Mouse (Mus musculus) hindbrain, embryonic 16.5 days (tissue): Measurements from ENCODE around the gene Rps6. TPM values are rescaled to one million over a fixed set of nuclear protein-coding genes. Genes with fewer than 3 reads are reported as not detected.

Experiments used
- ATAC-seq: fragments of 200-750 bp; cut with Nextera tagmentation; 2 replicates; pipeline ENCODE4 v1.8.0; 2017; ENCODE audit warnings: moderate TSS enrichment, moderate library complexity
- H3K27ac ChIP-seq: fragments of 300-500 bp; sonication (generic); 2 replicates; pipeline ENCODE4 v1.5.1; 2014; ENCODE audit warnings: low read depth, mild to moderate bottlenecking, control low read depth, low read length, moderate library complexity
- H3K27me3 ChIP-seq: fragments of 300-500 bp; sonication (generic); replicated peaks from 2 replicates; pipeline ENCODE4 v1.6.1; 2014; ENCODE audit warnings: low read length; ENCODE audit not compliant: control insufficient read depth, insufficient read depth
- H3K36me3 ChIP-seq: fragments of 300-500 bp; sonication (generic); 2 replicates; pipeline ENCODE4 v1.6.1; 2014; ENCODE audit warnings: mild to moderate bottlenecking, low read length, moderate library complexity, mixed read lengths; ENCODE audit not compliant: control insufficient read depth, insufficient read depth
- H3K4me1 ChIP-seq: fragments of 300-500 bp; sonication (generic); 2 replicates; pipeline ENCODE4 v1.6.1; 2014; ENCODE audit warnings: low read depth, low read length; ENCODE audit not compliant: control insufficient read depth, insufficient read depth
- H3K4me2 ChIP-seq: fragments of 300-500 bp; sonication (generic); 2 replicates; pipeline ENCODE4 v1.6.1; 2014; ENCODE audit warnings: mild to moderate bottlenecking, low read length, control low read depth, moderate library complexity
- H3K4me3 ChIP-seq: fragments of 300-500 bp; sonication (generic); 2 replicates; pipeline ENCODE4 v1.5.1; 2014; ENCODE audit warnings: mild to moderate bottlenecking, low read length, control low read depth, moderate library complexity
- H3K9ac ChIP-seq: fragments of 300-500 bp; sonication (generic); 2 replicates; pipeline ENCODE4 v1.6.1; 2014; ENCODE audit warnings: low read depth, mild to moderate bottlenecking, control low read depth, low read length, moderate library complexity
- H3K9me3 ChIP-seq: fragments of 300-500 bp; sonication (generic); 2 replicates; pipeline ENCODE4 v1.6.1; 2014; ENCODE audit warnings: mild to moderate bottlenecking, low read length, moderate library complexity; ENCODE audit not compliant: control insufficient read depth
- WGBS: fragments of 180-500 bp; shearing (Covaris S2); extraction: QIAGEN DNeasy Blood & Tissue Kit; methylation state at CpG from one replicate; pipeline ENCODE4 v1.1.7; 2014; 5-methylcytosine and 5-hydroxymethylcytosine counted together
- polyA plus RNA-seq: library from polyadenylated mRNA; unstranded; fragments of >200 nt; fragmentation: Nextera tagmentation; extraction: Ambion mirVana; gene quantifications from 2 replicates; pipeline ENCODE4 v1.2.1, GENCODE M21; 2015

Gene Rps6
- 300 and 377 TPM in 2 replicates for polyA plus RNA-seq

DNA sequence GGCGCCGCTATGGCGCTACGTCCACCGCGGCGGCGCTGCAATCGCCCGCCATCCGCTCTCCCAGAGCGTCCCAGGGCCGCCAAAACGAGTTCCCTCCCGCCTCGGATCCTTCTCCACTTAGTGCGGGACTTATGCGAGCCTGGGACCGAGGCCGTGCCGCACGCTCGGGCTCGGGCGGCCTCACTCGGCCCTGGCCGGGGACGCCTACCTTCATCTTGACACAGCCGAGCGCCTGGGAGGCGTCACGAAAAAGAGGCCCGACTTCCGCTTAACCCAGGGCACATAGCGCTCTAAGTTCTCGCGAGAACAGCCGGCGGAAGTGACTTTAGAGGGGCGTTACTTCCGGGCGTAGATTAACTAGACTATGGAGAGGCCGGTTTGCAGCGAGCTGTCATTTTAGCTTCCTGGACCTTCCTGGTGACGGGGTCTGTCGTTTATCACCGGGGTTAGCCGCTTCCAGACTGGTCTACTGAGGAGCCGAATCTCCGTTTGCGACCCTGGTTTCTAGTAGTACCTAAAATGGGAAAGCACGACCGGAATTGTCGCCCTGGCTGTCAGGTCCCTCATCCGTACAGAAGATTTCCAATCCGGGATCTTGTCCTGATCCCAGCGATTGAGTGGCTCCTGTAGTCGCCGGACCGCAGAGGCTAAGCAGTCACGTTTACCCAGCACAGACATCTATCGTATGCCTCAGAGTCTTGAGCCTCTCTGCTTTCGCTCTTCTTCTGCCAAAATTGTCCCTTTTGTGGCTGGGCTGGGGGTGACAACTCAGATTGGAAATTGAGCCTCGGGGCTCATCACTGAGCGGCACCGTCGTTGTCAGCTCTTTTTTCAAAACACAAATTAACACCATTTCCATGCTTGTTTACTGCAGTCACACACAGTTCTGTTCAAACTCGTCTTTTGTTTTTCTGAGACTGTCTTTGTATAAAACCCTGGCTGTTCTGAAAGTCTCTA is at the start of gene Rps6:
Gene Rps6 (minus strand): TSS at position 300 of the 957 bp plus-strand sequence.
- Histone ChIP-seq H3K27me3 (no peaks in the 10 kb centered on the region), H3K4me2 (peak within 1 kb of the TSS; percentile 86), H3K4me1 (peaks cover 15% of the 10 kb centered on the region; the same call in 1 of the 2 replicates), H3K27ac (peak within 1 kb of the TSS; percentile 95), H3K9me3 (no peaks in the 10 kb centered on the region), H3K4me3 (peak within 1 kb of the TSS; percentile 91), H3K9ac (peak within 1 kb of the TSS; percentile 100), H3K36me3 (peaks cover 17% of the 10 kb centered on the region)
- peak; percentile 99 for ATAC-seq
- WGBS = under 1% methylated on average over 62 of the region's 68 CpGs

DNA sequence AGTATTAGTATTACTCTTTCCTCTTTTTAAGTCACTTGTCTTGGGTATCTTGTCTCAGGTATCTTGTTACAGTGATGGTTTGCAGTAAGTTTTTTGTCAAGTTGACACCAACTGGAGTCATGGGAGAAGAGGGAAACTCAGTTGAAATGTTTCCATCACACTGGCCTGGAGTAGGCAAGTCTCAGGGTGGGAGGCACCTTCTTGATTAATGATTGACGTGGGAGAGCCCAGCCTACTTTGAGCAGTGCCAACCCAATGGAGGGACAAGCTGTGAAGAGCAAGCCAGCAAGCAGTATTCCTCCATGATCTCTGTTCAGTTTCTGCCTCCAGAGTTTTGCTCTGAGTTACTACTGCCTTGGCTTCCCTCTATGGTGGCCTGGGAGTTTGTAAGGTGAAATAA is 48.7 kb upstream of the Rps6 start:
- no peak overlapping the region for H3K9ac ChIP-seq
- no peak overlapping the region for H3K4me3 ChIP-seq
- ATAC-seq = no peak
- H3K4me2 ChIP-seq = no peak overlapping the region
- no peaks in the 10 kb centered on the region for H3K36me3 ChIP-seq
- no peaks in the 10 kb centered on the region for H3K4me1 ChIP-seq
- H3K27ac ChIP-seq = no peak overlapping the region
- H3K27me3 ChIP-seq = no peaks in the 10 kb centered on the region
- peaks cover 2% of the 10 kb centered on the region for H3K9me3 ChIP-seq
- WGBS = 82% methylated on average over 1 of the region's 1 CpGs

DNA sequence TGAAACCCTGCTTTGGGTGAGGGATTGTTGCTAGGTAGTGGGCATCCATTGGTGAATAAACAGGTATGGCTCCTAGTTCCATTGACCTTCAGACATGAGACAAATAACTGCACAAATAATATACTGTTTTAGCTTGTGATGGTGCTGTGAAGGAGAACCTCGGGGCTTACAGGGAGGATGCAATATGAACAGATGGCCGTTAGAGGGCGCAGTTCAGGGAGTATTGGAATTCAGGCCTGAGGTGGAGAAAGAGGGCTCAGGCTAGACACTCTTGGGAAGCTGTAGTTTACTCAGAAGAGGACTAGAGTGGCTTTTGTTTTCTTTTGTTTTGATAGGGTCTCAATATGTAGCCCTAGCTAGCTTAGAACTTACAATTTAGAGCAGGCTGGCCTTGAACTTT is 47.8 kb upstream of the Rps6 start:
- no peak overlapping the region for H3K4me3 ChIP-seq
- H3K27me3 ChIP-seq = no peaks in the 10 kb centered on the region
- H3K9me3 ChIP-seq = peaks cover 2% of the 10 kb centered on the region
- H3K27ac ChIP-seq = no peak overlapping the region
- ATAC-seq = no peak
- 33% methylated on average over 3 of the region's 3 CpGs for WGBS
- H3K4me2 ChIP-seq = no peak overlapping the region
- no peaks in the 10 kb centered on the region for H3K4me1 ChIP-seq
- no peaks in the 10 kb centered on the region for H3K36me3 ChIP-seq
- H3K9ac ChIP-seq = no peak overlapping the region

DNA sequence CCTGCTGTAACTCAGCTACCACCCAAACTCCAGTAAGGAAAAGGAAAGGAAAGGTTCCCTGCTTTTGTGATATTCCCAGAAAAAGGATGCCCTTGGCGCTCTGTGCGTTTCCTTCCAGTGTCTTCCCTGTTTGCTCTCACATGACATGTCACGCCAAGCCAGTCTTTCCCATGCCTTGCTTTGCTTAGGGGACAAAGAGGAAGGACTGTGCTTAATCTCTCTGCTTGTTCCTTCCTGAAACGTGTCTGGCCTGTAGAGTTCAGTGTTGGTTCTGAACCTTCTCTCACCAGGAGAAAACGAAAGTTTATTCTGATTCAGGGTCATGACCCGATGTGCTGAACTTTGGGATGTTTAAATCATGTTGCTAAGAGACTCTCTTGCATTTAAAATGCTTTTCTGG is 45.1 kb upstream of the Rps6 start:
- WGBS = 57% methylated on average over 6 of the region's 6 CpGs
- no peaks in the 10 kb centered on the region for H3K9me3 ChIP-seq
- H3K4me1 ChIP-seq = no peaks in the 10 kb centered on the region
- no peak; the same call in 1 of the 2 replicates for ATAC-seq
- H3K4me3 ChIP-seq = no peak overlapping the region
- H3K4me2 ChIP-seq = no peak overlapping the region
- H3K36me3 ChIP-seq = no peaks in the 10 kb centered on the region
- no peak overlapping the region for H3K9ac ChIP-seq
- H3K27ac ChIP-seq = no peak overlapping the region
- H3K27me3 ChIP-seq = no peaks in the 10 kb centered on the region

DNA sequence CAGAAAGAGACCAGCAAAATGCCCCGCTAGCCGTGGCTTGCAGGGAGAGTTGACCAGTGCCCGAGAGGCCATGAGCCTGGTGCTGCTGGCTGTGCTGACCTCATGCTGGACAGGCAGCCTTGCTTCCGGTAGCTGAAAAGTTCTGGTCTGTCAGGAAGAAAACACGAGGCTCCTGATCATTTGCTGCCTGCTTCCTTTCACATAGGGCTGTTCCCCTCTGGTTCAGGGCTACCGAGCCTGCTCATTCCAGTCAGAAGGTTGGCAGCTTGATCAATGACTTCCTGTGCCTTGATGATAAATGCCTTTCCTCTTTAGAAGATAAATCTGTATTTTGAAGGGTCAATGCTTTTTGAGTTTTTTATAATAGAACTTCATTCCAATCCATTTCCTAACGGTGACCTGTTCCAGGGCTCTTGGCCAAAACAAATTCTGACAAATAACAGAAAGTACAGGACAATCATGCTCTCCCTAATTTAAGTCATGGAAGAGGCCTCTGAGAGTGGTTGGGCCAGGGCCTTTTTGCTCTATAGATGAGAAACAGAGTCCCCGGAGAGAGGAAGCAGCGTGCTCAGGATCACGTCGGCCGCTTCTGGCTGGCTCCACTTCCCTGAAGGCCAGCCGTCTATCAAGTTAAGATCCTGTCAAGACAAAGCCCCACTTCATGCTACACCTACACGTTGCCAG is 41.7 kb upstream of the Rps6 start:
- H3K27ac ChIP-seq = peak overlapping the region; percentile 34; the same call in 1 of the 2 replicates
- H3K4me3 ChIP-seq = no peak overlapping the region
- H3K9me3 ChIP-seq = no peaks in the 10 kb centered on the region
- H3K9ac ChIP-seq = no peak overlapping the region
- no peaks in the 10 kb centered on the region for H3K4me1 ChIP-seq
- ATAC-seq = no peak
- H3K36me3 ChIP-seq = no peaks in the 10 kb centered on the region
- H3K4me2 ChIP-seq = no peak overlapping the region
- H3K27me3 ChIP-seq = no peaks in the 10 kb centered on the region
- 55% methylated on average over 14 of the region's 14 CpGs for WGBS

DNA sequence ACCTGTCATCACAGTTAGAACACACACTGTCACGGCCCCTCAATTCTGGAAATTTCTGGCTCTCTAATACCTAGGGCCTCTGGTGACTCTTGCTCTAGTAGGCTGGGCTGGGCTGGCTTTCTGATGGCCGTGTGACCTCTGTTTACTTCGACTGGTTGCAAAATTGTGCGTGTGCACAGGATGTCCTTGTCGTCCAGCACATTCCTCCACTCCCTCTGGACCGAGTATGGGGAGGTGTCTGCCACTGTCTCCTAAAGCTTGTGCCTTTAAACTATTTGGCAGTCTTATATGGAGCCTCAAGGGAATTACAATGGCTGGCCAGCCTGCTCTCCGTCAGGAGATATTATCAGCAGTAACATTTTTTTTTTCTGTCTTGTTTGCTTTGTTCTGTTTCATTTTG is 40.2 kb upstream of the Rps6 start:
- H3K9ac ChIP-seq = no peak overlapping the region
- no peak overlapping the region for H3K4me3 ChIP-seq
- H3K36me3 ChIP-seq = no peaks in the 10 kb centered on the region
- no peak overlapping the region for H3K4me2 ChIP-seq
- H3K4me1 ChIP-seq = no peaks in the 10 kb centered on the region
- no peaks in the 10 kb centered on the region for H3K9me3 ChIP-seq
- WGBS = 82% methylated on average over 7 of the region's 7 CpGs
- H3K27ac ChIP-seq = no peak overlapping the region
- no peak for ATAC-seq
- H3K27me3 ChIP-seq = no peaks in the 10 kb centered on the region

DNA sequence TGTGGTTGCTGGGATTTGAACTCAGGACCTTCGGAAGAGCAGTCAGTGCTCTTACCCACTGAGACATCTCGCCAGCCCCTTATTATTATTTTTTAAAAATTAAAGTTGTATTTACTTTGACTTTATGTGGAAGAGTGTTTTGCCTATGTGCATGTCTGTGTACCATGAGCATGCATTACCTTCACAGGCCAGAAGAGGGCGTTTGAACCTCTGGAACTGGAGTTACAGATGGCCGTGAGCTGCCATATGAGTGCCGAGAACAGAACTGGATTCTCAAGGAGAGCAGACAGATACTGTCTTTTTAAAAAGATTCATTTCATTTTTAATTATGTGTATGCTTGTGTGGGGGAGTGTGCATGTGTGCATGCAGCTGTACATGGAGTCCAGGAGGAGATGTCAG is 30.7 kb upstream of the Rps6 start:
- no peaks in the 10 kb centered on the region for H3K36me3 ChIP-seq
- no peaks in the 10 kb centered on the region for H3K9me3 ChIP-seq
- H3K4me3 ChIP-seq = no peak overlapping the region
- no peaks in the 10 kb centered on the region for H3K27me3 ChIP-seq
- no peak overlapping the region for H3K9ac ChIP-seq
- H3K27ac ChIP-seq = no peak overlapping the region
- ATAC-seq = no peak
- 73% methylated on average over 5 of the region's 5 CpGs for WGBS
- no peak overlapping the region for H3K4me2 ChIP-seq
- no peaks in the 10 kb centered on the region for H3K4me1 ChIP-seq

DNA sequence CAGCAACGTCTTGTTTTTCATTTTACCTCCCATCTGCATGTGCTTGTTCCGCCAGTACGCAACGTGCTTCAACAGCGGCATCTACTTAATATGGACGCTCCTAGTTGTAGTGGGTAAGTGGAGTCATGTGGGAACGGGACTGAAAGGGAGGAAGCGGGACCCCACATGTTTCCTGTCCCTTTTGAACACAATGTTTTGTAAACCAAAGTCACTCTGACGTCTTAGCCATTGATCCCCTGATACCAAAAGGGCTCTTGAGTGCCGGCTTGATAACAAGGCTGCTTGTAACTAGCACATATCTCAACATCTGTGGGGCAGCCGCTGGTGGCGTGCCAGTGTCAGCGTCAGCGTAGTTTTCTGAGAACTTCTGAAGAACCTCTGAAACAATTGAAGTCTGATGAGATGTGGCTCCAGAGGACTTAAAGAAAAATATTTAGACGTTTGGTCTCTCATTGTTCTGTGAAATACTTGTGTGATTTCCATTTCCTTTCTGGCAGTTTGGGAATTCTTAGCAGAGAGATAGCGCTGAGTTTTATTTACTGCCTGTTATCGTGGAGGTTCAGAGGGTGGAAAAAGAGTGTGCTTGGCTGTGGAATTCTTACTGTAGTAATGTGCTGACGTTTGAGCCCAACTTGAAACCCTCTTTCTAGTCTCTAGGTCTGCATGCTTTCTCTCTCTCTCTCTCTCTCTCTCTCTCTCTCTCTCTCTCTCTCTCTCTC is 29.1 kb upstream of the Rps6 start:
- Histone ChIP-seq H3K9ac (0 out of 2 replicates have a peak overlapping the region, but pooled peaks have one; percentile 11), H3K27ac (no peak overlapping the region), H3K36me3 (no peaks in the 10 kb centered on the region), H3K27me3 (no peaks in the 10 kb centered on the region), H3K4me3 (peak overlapping the region; percentile 8), H3K4me2 (peak overlapping the region; percentile 44), H3K9me3 (no peaks in the 10 kb centered on the region), H3K4me1 (no peaks in the 10 kb centered on the region)
- WGBS = 52% methylated on average over 18 of the region's 18 CpGs
- ATAC-seq = no peak

DNA sequence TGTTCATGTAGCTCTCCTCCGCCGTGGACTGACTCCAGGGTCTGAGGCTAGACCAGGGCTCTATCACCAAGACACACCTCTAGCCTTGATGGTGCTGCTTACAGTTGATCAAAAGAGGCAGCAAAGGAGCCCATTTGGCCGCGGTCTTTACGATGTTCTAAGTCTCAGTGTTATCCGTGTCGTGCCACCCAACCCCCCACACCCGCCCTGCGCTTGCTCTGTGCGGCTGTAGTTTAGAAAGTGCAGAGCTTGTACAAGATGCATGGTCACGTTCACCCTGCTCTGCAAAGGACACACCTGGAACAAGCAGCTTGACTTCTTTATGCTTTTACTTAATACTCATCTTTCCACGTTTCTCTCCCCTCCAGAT is 28.6 kb upstream of the Rps6 start:
- ATAC-seq = no peak
- Histone ChIP-seq H3K27me3 (no peaks in the 10 kb centered on the region), H3K4me1 (no peaks in the 10 kb centered on the region), H3K4me2 (peak overlapping the region; percentile 44), H3K9me3 (no peaks in the 10 kb centered on the region), H3K36me3 (no peaks in the 10 kb centered on the region), H3K4me3 (peak overlapping the region; percentile 8), H3K9ac (no peak overlapping the region), H3K27ac (no peak overlapping the region)
- WGBS = 53% methylated on average over 12 of the region's 12 CpGs
